Mouse (Mus musculus): ENCODE measurements around the gene Coro1c.
A peak's percentile ranks its signal among the peaks of the same experiment; 100 is the strongest.

Coro1c gene

DNA sequence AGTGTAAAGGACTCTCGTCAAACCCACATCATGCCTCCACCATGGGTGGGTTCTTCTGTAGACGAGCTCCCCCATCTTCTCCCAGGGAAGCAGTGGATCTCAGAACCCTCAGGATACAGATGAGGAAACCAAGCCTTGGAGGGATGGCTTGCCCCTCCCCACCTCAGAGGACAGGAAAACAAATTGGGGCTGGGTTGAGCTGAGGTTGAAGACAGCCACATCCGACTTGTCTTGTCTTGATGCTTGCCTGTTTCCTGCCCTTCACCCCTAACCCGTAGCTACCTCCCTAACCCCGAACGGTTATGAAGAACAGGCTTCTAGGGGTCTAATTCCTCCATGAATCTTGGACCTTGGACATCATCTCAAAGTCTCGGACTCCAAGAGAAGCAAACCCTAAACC lies 83.0 kb downstream of the Coro1c start:
- no peak for DNase-seq

DNA sequence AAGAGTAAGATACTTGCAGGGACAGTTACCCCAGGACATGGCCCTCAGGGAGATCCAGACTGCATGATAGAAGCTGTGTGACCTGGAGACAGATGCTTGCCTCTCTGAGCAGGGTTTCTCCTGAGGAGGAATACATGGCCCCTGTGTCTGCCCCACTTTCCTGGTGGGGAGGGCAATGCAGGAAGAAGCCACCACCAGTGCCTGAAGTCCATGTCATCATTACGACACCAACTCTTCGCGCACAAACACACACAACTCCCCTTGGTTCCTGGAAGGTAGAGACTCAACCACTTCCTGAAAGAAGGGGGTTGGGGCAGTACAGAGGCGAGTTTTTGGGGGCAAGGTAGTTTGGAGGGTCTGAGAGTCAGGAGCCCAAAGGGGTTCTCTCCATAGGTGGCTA lies 84.3 kb downstream of the Coro1c start:
- no peak for DNase-seq

DNA sequence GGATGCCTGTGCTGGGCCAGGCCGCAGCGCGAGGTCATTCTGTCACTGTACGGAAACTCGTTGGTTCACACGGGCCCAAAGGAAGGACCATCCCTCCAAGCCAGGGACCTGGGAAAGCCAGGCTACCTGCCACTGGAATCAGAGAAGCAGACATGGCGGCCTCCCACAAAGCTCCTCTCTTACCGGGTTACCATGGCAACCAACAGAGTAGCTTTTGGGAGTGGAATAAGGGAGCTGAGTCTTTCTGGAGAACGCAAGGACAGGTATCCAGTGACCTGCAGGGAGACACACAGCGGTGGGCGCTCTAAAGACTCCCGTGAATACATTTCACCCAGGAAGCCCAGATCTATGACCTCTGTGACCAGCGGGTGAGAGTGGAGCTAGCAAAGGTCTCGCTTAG lies 90.0 kb downstream of the Coro1c start:
- no peak for DNase-seq

DNA sequence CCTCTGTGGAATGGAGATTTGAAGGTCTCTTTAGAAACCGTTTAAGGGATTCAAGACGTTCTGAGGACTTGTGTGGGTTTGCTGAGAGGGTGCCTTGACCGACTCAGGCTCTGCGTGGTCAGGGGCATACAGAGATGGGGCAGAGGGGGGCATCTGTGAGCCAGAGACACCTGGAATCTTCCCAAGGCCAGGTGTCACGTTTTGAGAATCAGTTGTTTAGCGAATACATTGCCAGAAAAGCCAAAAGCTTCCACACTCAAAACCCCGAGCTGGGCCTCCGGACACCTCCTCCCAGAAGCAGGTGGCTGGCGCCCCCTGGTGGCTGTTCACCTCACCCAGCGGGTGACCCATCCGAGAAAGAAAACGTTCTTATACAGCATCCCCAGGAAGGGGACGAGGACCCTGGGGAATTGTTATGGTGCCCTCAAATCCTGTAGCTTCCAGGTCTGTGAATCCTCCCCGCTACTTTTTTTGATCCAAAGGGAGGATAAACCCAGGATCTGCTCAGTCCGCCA lies 92.9 kb downstream of the Coro1c start:
- DNase-seq, result peak; percentile 77 to 89

DNA sequence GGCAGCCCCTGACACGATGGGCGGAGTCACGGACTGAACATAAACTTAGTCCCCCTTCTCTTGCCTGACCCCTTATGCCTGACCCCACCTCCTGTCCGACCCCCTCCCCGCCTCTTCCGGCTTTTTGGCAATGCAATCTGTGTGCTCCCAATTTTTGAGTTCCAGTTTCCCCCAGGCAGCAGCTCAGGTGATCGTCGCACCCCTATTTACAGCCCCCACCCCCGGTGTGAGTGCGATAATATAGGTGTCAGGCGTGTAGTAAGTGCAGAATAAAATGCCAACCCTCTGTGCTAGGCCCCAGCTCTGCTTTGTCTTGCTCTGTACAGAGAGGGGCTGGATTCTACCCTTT lies 93.5 kb downstream of the Coro1c start:
- no peak for DNase-seq

DNA sequence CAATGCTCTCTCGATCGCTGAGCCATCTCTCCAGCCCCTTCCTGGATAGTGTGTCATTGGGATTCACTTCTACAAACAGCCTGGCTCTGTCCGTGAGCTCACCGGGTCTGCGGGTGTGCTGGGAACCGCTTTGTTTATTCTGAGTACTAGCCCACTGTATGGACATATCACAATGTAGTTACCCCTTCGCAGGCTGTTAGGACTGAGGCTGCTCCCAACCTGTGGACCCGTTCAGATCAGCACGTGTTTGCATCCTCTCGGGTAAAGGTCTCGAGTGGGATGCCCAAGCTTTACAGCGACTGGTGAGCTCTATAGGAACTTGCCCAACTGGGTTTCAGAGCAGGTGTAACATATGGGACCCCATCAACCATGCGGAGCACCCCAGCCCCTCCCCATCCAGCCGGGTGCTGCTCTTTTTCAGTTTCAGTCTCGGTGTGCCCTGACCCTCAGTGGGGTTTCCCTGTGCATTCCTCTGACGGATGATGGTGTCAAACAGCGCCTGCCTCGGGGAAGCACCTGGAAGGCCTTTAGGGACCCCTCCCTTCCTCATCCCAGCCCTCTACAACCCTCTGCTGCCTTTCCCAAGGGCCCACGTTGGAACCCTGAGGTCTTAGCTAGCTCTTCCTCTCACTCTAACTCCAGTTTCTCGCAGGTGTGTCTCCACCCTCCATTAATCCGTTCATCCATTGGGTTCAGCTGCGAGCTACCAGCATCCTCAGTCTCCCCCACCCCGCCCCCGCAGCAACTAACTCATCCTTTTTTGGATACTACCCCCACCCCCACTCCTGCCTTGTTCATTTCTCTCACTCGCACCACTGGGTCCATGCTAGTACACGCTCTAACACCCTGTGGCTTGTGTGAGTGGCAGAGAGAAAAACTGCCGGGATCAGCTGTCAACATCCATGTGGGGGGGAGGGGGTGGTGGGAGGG lies 94.2 kb downstream of the Coro1c start:
- no peak for DNase-seq

DNA sequence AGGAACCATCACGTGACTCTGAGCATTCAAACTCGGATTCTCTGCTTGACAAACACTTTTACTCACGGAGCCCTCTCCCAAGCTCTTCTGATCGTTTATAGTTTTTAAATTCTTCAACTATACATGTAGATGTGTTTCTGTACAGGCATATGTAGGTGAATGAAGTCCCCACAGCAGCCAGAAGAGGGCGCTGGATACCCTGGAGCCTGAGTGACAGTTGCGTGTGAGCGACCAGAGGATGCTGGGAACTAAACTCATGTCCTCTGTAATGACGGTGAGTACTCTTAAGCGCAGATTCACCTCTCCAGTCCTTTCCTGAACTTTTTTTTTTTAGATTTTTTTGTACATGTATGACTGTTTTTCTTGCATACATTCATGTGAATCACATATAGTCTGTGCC lies 95.0 kb downstream of the Coro1c start:
- DNase-seq, result no peak

DNA sequence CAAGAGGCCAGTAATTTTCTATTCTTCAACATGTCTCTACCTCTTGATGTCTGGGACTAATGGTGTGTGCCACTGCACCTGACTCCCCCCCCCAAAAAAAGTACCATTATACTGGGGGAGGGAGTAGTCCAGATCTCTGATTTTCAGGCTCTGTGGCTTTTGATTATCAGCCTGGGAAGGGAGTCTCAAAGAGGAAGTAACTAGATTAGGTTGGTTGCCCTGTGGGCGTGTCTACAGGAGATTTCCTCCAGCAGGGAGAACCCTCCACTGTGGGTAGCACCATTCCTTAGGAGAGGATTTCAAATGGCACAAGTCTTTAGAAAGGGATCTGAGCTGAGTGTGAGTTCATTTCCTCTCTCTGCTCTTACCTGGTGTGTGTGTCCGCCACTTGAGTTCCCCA lies 95.9 kb downstream of the Coro1c start:
- DNase-seq, result no peak

DNA sequence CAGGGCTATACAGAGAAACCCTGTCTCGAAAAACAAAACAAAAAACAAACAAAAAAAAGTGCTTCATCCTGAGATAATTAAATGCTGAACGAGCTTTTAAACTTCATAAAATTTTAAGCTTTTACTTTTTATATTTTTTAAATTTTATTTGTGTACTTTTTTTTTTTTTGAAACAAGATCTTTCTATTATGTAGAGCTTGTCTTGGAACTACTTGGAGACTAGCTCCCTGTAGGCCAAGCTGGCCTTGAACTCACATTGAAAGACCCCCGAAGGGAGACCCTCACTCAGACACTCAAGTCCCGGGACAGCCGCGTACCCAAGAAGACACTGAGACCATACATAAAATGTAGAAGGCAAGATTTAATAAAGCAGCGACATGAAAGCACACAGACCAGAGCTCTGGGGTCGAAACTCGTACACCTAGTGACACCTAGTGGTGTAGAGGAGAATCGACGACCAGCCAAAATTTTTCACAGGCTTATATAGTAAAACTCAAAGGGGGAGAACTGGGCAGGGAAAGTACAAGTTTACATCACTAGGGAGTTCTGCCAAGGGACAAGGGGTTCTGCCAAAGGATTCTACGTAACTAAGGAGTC lies 96.6 kb downstream of the Coro1c start:
- peak in 1 of 2 experiments; percentile 20 for DNase-seq

DNA sequence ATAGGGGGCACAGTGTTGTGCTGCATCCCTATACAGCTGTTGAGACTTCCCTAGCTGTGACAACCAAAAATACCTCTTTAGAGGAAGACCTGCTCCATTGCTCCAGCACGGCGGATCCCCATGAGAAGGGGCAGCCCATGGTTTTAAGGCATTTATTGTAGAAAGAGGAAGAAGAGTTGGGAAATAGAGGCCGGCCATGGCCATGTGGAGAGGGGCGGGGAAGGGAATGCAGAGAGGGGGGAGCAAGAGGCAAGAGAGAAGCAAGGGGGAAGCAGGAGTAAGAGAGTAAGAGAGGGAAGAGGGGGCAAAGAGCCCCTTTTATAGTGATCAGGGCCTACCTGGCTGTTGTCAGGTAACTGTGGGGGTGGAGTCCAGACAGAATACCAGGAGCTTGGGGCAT lies 98.4 kb downstream of the Coro1c start:
- DNase-seq, result no peak

DNA sequence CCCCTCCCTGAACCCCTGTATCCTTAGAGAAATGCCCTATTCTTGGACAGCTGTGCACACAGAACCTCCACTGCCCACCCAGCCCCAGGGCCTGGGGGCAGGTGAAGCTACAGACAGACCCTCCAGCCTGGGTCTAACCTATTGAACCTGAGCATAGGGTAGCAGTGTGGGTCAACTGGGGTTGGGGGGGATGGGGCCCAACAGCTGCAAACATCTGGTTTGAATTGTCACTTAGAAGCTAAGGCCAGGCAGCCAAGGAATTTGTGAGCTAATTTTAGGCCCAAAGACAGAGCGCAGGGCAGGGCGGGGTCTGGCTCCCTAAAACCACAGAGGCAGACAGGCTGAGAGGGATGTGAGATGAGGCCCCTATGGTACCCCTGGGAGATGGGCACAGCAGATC lies 100.4 kb downstream of the Coro1c start:
- DNase-seq, result no peak

DNA sequence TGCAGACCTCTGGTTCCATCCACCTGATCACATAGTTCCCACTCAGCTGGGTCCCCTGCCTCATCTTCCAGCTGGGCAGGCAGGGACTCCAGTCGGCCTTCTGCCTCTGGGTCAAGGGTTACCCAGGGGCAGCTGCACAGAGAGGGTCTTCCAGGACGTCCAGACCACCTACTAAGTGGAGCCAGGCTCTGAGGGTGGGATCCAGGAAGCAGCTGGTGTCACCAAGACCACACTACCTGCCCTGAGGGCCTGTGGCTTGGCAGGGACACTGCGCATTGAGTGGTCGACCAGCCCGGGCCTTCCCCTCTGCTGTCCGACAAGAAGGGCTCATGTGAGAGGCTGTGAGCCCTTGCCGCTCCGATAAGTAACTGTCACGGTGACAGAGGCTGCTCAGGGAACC lies 100.8 kb downstream of the Coro1c start:
- no peak for DNase-seq

DNA sequence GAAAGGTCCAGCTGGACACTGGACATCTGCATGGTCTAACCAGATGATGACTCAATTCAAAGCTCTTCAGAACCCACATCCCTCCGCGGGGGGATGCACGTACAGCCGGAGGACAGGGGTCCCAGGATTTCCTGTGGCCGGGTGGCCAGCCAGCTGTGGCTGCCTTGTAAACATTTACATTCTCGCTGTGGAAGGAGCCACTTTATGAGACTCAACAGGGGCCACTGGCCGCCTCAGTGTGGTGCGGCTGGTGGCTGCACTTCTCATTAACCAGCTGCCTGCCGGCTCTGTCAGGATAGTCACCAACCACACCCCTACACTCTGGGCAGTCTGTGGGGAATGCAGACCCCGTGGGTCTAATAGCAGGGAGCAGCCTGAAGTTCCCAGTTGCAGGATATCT lies 102.1 kb downstream of the Coro1c start:
- DNase-seq, result no peak

DNA sequence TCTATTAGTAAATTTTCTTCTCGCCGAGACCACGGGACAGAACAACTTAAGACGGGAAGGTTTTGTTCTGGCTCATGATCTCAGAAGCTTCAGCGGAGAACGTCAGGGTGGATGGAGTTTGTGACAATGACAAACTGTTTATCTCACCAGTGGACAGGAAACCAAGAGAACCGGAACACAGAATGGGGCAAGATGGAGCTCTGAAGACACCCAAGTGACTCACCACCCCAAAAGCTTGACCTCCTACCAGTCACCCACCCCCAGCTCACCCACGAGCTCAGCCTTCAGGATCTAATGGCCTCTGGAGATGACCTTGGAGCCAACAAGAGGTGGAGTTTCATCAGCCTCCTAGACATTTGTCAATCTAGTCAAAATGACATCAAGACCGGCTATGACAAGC lies 103.3 kb downstream of the Coro1c start:
- no peak for DNase-seq

DNA sequence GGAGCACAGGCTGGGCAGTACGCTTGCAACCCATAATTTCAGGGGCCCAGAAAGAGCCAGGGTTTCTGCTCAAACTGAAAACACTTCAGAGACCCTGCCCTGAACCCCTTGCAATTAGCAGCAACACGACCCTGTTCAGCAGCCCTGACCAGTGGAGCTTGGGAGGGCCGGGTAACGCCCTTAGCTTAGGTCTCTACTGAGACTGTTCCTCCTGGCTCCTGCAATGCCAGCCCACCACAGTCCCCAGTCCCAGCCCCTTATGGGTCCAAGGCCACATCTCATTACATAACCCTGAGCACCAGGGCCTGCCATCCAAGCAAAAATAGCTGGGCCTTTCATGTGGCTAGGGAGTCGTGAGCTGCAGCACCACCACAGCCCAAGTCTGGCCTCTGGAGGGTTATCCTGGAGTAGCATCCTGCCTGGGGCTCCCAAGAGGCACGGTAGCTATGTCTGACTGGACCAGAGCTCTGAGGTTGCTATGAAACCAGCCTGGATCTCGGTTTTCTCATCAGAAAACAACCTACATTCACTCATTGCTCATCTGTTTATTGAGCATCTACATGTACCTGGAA lies 104.1 kb downstream of the Coro1c start:
- no peak for DNase-seq

DNA sequence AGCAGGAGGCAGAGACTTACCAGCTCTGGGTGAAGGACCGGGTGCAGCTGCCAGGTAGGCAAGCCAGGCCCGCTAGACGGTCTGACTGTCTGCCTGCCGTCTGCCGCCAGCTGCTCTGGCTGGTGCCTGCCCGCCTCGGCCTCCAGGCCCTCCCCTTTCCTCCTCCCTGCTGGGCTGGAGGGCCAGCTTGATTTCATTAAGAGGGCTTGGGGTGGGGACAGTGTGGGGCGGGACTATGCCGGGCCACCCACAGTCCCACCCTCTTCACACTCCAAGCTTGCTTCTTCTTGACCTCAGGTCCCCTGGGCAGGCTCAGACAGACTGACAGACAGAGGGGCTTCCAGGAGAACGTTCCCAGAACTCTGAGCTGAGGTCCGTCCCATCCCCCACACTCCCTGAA lies 108.3 kb downstream of the Coro1c start, which contains the start of gene Tmem119:
Gene Tmem119, minus strand, starts transcription at position 237 of the 400 bp plus-strand sequence.
- no peak for DNase-seq

DNA sequence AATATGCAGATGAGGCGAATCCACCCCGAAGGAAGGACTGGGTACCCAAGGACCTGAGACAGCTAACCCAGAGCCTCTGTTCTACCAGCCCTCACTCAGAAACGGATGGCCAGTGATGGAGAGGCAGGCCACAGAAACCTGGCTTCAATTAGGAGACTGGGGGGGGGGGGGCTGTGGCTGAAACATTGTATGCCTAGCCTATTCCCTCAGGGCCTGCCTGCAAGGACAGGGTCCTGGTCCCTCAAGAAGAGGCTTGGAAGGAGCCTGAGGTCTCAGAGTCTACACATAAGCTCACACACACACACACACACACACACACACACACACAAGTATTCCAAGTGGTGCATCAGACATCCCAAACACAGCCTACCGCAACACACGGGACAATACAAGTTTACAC lies 108.9 kb downstream of the Coro1c start:
- DNase-seq, result no peak

DNA sequence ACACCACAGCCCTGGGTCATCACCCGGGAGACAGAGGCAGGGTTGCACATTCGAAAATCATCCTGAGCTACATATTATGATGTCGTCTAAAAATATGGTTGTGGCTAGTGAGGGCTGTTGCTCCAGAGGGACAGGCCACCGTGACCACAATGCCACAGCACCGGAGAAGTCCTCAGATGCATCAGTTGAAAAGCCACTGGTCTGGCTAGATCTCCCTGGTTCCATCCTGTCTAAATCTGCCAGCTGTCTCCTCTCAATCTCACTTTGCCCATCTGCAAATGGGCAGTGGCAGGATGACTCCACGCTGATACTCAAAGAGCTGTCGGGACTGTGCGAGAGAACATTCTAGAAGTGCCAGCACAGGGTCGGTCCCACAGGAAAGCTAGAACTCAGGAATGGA lies 110.0 kb downstream of the Coro1c start:
- no peak for DNase-seq

DNA sequence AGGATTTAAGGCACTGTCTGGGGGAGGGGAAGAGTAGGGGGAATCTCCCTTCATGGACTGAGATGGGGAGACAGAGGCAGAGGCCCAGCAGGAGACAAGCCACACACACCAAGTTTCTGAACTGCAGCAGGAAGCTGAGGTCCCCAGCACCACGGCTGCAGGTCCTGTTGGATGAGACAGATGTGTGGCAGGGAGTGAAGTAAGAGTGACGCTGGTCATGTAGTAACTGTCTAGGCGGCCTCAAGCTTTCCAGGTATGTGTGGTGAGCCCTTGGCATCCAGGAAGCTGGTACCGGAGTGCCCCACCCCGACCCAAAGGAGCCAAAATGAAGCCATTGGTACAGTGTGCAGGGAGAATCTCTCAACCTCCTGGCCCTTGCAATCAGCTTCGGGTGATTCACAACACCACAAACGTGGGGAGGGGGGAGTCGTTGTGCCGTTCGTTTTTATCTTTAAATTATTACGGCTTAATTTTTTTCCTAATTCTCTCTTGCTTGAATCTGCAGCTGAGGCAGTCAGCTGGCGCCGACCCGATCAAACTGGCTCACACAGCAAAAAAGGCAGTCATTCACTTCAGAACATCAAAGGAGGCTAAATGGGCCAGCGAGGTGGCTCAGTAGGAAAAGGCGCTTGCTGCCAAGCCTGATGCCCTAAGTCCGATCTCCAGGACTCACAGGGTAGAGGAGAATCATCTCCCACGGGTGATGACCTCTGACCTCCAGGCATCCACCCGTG lies 111.2 kb downstream of the Coro1c start:
- DNase-seq, result no peak

DNA sequence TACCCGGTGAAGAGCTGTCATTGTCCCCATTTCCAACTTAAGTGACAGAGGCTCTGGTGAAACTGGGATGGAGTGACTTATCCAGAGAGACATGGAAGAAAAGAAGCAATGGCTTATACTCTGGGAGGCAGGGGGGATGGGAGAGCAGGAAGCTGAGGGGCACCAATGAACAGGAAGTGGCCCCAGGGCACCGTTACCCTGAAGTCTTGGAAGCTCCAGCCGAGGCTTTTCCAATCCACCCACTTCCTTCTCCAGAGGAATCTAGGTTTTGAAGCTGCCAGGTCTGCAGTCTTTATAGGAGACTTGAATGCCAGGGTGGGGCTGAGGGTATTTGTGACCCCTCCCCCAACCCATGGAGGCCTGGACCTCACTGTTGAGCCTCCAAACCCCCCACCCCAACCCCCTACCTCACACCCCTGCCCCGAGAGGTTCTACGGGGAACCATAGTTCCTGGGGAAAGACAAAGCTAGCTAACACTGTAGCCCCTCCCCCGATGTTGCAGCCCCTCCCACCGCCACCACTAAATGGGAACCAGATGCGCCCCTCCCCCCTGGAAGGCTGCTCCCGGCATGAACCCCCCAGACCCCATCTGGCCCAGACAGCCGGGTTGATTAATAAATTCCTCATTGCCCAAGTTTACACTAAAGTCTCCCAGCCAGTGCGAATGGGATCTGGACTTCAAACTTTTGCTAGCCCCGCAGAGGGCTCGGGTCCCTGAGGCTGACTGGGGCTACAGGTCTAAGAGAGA lies 112.0 kb downstream of the Coro1c start:
- no peak for DNase-seq
